Mouse (Mus musculus) central nervous system, embryonic 18 days (tissue): ENCODE data around the gene 4930572O03Rik. TPM values are rescaled to one million over a fixed set of nuclear protein-coding genes. Genes with fewer than 3 reads are reported as not detected.

Source experiments
- polyA plus RNA-seq: library from polyadenylated mRNA; depleted of rRNA; stranded (reverse); fragments of >200 nt; gene quantifications from 2 replicates; pipeline ENCODE4 v1.2.3, GENCODE M21; 2012; rRNA removed

4930572O03Rik gene
- polyA plus RNA-seq: not detected in 2 replicates

DNA sequence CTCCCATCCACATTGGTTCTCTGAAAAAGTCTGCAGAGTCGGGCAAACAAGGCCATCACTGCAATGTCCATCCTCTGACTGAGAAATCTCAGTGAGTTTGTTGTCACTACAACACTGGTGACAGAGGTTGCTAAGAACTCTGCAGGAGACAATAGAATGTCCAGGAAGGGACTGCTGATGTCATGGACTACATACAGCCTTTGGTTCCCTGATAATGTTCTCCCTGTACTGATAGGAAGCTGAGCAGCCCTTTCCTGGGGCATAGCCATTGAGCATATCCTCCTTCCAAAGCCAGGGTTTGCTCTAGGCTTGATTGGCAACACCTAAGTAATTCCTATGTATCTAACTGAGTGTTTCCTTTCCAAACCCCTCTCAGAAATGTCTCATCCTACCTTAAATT, at the start of gene 4930572O03Rik:
Gene 4930572O03Rik (minus strand): TSS at position 101 of the 400 bp plus-strand sequence.

GRCm38 (mm10) chr5:15618764-15619163, 38.1 kb downstream of the 4930572O03Rik start, which contains the start of gene Speer4d:
Speer4d (plus strand) TSS chr5:15619064.

Other genes with a start within 250 kb of the 4930572O03Rik start
- not detected in 2 replicates for gene Gm21149, start 180.5 kb downstream of the 4930572O03Rik start, polyA plus RNA-seq
- not detected in 2 replicates for gene Gm21190, start 127.8 kb downstream of the 4930572O03Rik start, polyA plus RNA-seq
- gene Gm21083, start 79.7 kb downstream of the 4930572O03Rik start, polyA plus RNA-seq: not detected in 2 replicates
- gene Speer4d, start 38.0 kb downstream of the 4930572O03Rik start, polyA plus RNA-seq: not detected in 2 replicates
- not detected in 2 replicates for gene Speer4c, start 57.2 kb upstream of the 4930572O03Rik start, polyA plus RNA-seq